Mouse (Mus musculus) liver, adult (tissue): ENCODE measurements around the gene Igbp1.

Experiments
- GATA4 ChIP-seq: IDR thresholded peaks from 2 replicates; pipeline ENCODE4 v1.6.1; 2014; ENCODE audit warnings: mild to moderate bottlenecking, low read length; ENCODE audit not compliant: insufficient replicate concordance

Gene Igbp1

GRCm38 (mm10) chrX:100494068-100494978 is at the start of gene Igbp1:
Gene Igbp1, plus strand, starts transcription at chrX:100494291.
- TF ChIP-seq GATA4: no peak

GRCm38 (mm10) chrX:100468047-100468446 is 26.0 kb upstream of the Igbp1 start:
- no peak for TF ChIP-seq GATA4

GRCm38 (mm10) chrX:100470126-100470525 is 24.0 kb upstream of the Igbp1 start:
- no peak for TF ChIP-seq GATA4

DNA sequence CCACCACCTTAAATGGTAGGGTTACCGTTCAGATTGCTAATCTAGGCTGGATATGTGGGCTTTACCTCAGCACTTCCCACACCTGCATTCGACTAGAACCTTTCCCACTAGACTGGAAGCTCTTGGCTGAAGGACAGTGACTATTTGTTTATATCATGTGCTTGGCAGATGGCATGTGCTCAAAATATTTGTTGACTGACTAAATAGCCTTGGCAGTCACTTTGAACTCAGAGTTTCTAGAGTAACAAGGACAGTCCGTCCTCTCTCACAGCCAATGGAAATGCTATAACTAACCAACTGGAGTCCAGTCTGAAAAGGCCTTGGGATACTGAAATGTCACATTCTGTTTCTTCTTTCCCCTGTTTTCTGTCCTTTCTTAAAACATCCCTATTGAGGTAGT is 22.6 kb upstream of the Igbp1 start:
- TF ChIP-seq GATA4: no peak

GRCm38 (mm10) chrX:100475569-100476223 is 18.4 kb upstream of the Igbp1 start:
- TF ChIP-seq GATA4: no peak

DNA sequence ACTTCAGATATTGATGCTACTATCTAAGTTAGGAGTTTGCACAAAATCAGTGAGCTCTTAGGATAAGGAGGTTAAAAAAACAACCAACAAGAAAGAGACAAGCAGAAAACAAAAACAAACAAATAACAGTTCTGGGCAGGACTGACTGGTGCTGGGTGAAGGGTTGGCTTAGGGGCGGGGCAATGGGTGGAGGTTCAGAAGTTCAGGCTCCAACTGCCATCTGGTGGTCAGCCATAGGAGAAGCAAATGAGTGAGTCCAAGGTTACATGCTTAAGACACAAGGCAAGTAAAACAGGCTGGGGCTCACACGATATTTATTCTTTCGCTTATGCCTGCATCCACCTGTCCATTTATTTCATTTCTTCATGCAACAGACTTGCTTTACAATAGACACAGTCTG is 13.8 kb upstream of the Igbp1 start:
- TF ChIP-seq GATA4: no peak

DNA sequence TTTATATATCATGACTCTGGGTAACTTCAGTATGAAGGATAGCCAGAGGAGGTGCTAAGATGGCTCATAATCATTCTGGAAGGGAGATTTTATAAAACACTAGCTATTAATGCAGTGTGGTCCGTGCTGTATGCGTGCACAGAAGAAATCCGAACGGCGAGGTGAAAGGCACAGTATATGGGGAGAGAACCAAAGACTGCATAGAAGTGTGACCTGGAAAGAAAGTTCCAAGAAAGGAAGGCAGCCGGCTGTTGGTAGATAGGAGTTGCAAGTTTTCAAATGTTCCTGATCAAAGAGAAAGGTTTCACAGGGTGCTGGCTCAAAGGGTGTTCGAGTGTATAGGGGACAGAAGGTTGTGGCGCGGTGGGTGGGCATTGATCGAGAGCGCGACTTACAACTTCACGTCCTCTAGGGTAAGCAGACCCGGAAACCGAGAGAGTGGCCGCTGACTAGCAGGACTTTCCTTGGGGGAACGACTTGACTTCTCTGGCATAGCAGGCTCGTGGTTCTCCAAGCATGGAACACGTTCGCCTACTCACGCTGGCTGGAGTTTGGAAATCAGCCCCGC is 507 bp upstream of the Igbp1 start:
- no peak for TF ChIP-seq GATA4

DNA sequence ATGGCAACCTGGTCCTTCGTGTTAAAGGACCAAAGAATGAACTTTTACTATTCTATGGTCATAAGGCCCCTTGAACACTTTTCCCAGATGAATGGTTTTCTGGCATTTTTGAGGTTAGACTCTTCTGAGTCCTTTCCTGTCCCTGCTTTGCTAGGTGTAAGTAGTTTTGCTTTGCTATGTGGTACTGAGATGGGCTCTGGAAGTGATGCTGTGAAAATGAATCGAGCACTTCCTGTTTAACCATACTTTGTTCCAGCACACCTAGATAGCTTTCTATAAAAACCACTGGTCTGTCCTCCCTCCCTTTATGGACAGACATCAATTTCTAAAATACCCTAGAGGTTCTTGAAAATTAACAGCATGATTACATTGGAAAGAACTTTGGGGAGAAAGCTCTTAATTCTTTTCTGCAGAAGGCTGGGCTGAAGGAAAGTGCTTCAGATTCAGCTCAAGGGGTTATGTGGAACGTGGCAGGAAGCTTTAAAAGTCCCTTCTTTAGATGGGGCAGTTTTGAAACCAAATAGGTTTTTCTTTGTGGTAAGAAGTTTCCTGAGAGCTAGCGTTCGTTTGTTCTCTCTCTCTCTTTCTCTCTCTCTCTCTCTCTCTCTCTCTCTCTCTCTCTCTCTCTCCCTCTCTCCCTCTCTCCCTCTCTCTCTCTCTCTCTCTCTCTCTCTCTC is 10.2 kb downstream of the Igbp1 start:
- no peak for TF ChIP-seq GATA4

- no peak for TF ChIP-seq GATA4
These were observed 14.1 kb downstream of the Igbp1 start for GRCm38 (mm10) chrX:100508164-100508563.

GRCm38 (mm10) chrX:100509921-100510320 is 15.8 kb downstream of the Igbp1 start:
- no peak for TF ChIP-seq GATA4

- TF ChIP-seq GATA4: no peak
These were observed 22.6 kb downstream of the Igbp1 start for GRCm38 (mm10) chrX:100516683-100517082.

DNA sequence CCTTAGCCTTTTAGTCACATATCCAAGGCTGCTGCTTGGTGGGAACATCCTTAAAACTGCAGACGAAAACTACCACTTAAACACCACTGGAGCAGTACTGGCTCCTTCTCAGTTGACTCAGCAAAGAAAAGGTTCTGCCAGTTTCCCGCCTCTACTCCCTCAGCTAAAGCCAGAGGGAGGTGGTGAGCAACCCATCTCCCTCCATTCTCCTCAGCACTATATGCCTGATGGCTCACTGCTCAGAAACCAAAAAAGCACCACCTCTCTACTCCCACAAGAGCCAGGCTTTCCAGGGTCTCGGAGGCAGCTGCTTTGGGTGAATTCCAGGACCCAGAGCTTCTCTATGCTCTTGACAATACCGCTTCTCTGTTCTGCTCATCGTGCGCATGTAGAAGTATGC is 23.5 kb downstream of the Igbp1 start:
- no peak for TF ChIP-seq GATA4

GRCm38 (mm10) chrX:100518532-100518931 is 24.4 kb downstream of the Igbp1 start:
- no peak for TF ChIP-seq GATA4

DNA sequence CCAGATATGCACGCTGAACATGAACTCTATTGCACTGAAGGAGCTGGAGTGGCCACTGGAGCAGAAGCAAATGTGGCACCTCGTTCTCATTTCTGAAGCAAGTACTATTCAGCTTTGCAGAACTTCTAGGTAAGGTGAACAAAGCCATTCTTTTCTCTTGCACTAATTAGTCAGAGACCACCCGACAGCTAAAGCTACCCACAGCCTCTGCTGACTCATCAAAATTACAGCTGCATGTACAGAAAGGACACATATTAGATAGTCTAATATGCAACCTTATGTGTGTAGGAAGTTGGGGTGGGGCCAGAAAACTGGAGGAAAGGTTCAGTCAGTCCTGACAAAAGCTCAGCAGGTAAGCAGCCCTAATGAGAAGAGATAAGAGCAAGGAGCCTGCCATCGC is 30.4 kb downstream of the Igbp1 start, which contains the start of gene Dgat2l6:
Gene Dgat2l6 (plus strand): TSS at position 368 of the 400 bp plus-strand sequence.
- TF ChIP-seq GATA4: no peak

GRCm38 (mm10) chrX:100556026-100556425 is 61.9 kb downstream of the Igbp1 start:
- TF ChIP-seq GATA4: no peak
